Mouse (Mus musculus) gastrocnemius, postnatal 10 days (tissue): ENCODE data around the gene Agbl4. TPM values are rescaled to one million over a fixed set of nuclear protein-coding genes. Genes with fewer than 3 reads are reported as not detected.
A peak's percentile ranks its signal among the peaks of the same experiment; 100 is the strongest.

Source experiments
- DNase-seq: peaks from one replicate; pipeline ENCODE4 v3.0.0; 2021; ENCODE audit warnings: mixed read lengths
- total RNA-seq, 2 experiments: library from RNA; stranded (reverse); gene quantifications; 2 replicates each; pipeline ENCODE4 v1.2.3; 2021

Agbl4 gene
- total RNA-seq, 2 experiments from 2014 or later: 0.12 TPM; not detected in 1

- no peak for DNase-seq
Measured at GRCm38 (mm10) chr4:111448586-111448985, 1051.1 kb downstream of the Agbl4 start.

GRCm38 (mm10) chr4:111449442-111450199 lies 1052.2 kb downstream of the Agbl4 start:
- no peak for DNase-seq

- no peak for DNase-seq
Measured at GRCm38 (mm10) chr4:111451283-111451918, 1053.9 kb downstream of the Agbl4 start.

- no peak for DNase-seq
Measured at GRCm38 (mm10) chr4:111452192-111452591, 1054.7 kb downstream of the Agbl4 start.

GRCm38 (mm10) chr4:111453275-111453674 lies 1055.8 kb downstream of the Agbl4 start:
- DNase-seq: no peak

- no peak for DNase-seq
Measured at GRCm38 (mm10) chr4:111455621-111456020, 1058.2 kb downstream of the Agbl4 start.

- DNase-seq: no peak
Measured at GRCm38 (mm10) chr4:111457568-111457967, 1060.1 kb downstream of the Agbl4 start.

GRCm38 (mm10) chr4:111467293-111467773 lies 1069.9 kb downstream of the Agbl4 start:
- no peak for DNase-seq

GRCm38 (mm10) chr4:111467796-111468195 lies 1070.3 kb downstream of the Agbl4 start:
- DNase-seq: no peak

GRCm38 (mm10) chr4:111469847-111470246 lies 1072.4 kb downstream of the Agbl4 start:
- no peak for DNase-seq

- DNase-seq: no peak
Measured at GRCm38 (mm10) chr4:111471726-111472125, 1074.3 kb downstream of the Agbl4 start.

- no peak for DNase-seq
Measured at GRCm38 (mm10) chr4:111472511-111472910, 1075.0 kb downstream of the Agbl4 start.

GRCm38 (mm10) chr4:111473014-111473413 lies 1075.6 kb downstream of the Agbl4 start:
- no peak for DNase-seq

GRCm38 (mm10) chr4:111475374-111475971 lies 1078.0 kb downstream of the Agbl4 start:
- no peak for DNase-seq

GRCm38 (mm10) chr4:111477507-111477906 lies 1080.0 kb downstream of the Agbl4 start:
- DNase-seq: no peak

GRCm38 (mm10) chr4:111483499-111483898 lies 1086.0 kb downstream of the Agbl4 start:
- DNase-seq: no peak

- DNase-seq: peak; percentile 22
Measured at GRCm38 (mm10) chr4:111485189-111485588, 1087.7 kb downstream of the Agbl4 start.

GRCm38 (mm10) chr4:111486187-111486586 lies 1088.7 kb downstream of the Agbl4 start:
- no peak for DNase-seq

- no peak for DNase-seq
Measured at GRCm38 (mm10) chr4:111487233-111487843, 1089.9 kb downstream of the Agbl4 start.

GRCm38 (mm10) chr4:111493750-111494404 lies 1096.4 kb downstream of the Agbl4 start:
- no peak for DNase-seq

GRCm38 (mm10) chr4:111495949-111496348 lies 1098.5 kb downstream of the Agbl4 start:
- peak; percentile 79 for DNase-seq

- DNase-seq: no peak
Measured at GRCm38 (mm10) chr4:111498751-111499150, 1101.3 kb downstream of the Agbl4 start.
